ENCODE assay signal across 15 mouse cellular contexts in genomic region chr4:153177496-153177895, GRCm38 (mm10).
DNase-seq lines count a peak whose midpoint lies in the region.
"Had no signal": no experiment of that assay in that cellular context is flagged by ENCODE, and none has a peak within 500 bp of the region (broad histone marks: within the 10 kb centered on the region; RNA-seq: fewer than 3 reads in every experiment).

No protein-coding gene starts in this region.

- intact Hi-C loops in heart, postnatal 14 days (cut with DNase I): loop anchor here (10.0 kb wide), 2 partner anchors 167 to 307 kb away; partner anchors contain the start of gene Ajap1

- DNase-seq in cerebellum, adult 18-20 months: peak; percentile 20 to 24
- DNase-seq in cerebellum, postnatal 4 days (ENCODE audit: low spot score in 2 of 2): no peak
- DNase-seq in cerebellum, adult 9-10 months: peak; percentile 18
- peak; percentile 61 to 68 for DNase-seq in cerebellum, postnatal 10 days
- DNase-seq in cerebellum, postnatal 36 days: peak; percentile 21 to 23
- DNase-seq in heart, postnatal 14 days: no peak
- no peak for DNase-seq in thymus, postnatal 36 days
- DNase-seq: adrenal gland, adult 2 months; adrenal gland, postnatal 14 days; embryo, embryonic 11 days; gastrocnemius, postnatal 10 days; gastrocnemius, postnatal 36 days; heart, adult 2 months; heart, postnatal 4 days; kidney, adult 2 months had no signal

Comparison
In these comparisons a context has a peak if more than half of its experiments do, and no peak if none do; other contexts are left out.
1. DNase-seq: peak in cerebellum, adult 18-20 months (2 of 2), cerebellum, adult 9-10 months (single experiment), cerebellum, postnatal 10 days (2 of 2) and cerebellum, postnatal 36 days (2 of 2); none in cerebellum, postnatal 4 days (0 of 2), heart, postnatal 14 days (0 of 2) and thymus, postnatal 36 days (0 of 2).